Mouse (Mus musculus) limb, embryonic 12.5 days (tissue): Measurements from ENCODE around the gene 1810049J17Rik. TPM values are rescaled to one million over a fixed set of nuclear protein-coding genes. Genes with fewer than 3 reads are reported as not detected.

Source experiments
- ATAC-seq: fragments of 200-750 bp; cut with Nextera tagmentation; 2 replicates; pipeline ENCODE4 v1.8.0; 2017; ENCODE audit warnings: low read depth, moderate TSS enrichment; ENCODE audit not compliant: insufficient number of reproducible peaks, insufficient read depth, low FRiP score, low TSS enrichment
- H3K27ac ChIP-seq: fragments of 300-500 bp; sonication (generic); 2 replicates; pipeline ENCODE4 v1.5.1; 2016; ENCODE audit warnings: mild to moderate bottlenecking, moderate library complexity
- H3K27me3 ChIP-seq: fragments of 300-500 bp; sonication (generic); 2 replicates; pipeline ENCODE4 v1.6.1; 2016; ENCODE audit warnings: mild to moderate bottlenecking, moderate library complexity
- H3K36me3 ChIP-seq: fragments of 300-500 bp; sonication (generic); 2 replicates; pipeline ENCODE4 v1.6.1; 2016; ENCODE audit warnings: mild to moderate bottlenecking, moderate library complexity
- H3K4me1 ChIP-seq: fragments of 300-500 bp; sonication (generic); replicated peaks from 2 replicates; pipeline ENCODE4 v1.6.1; 2016
- H3K4me2 ChIP-seq: fragments of 300-500 bp; sonication (generic); 2 replicates; pipeline ENCODE4 v1.6.1; 2016; ENCODE audit warnings: mild to moderate bottlenecking, moderate library complexity
- H3K4me3 ChIP-seq: fragments of 300-500 bp; sonication (generic); replicated peaks from 2 replicates; pipeline ENCODE4 v1.5.1; 2016; ENCODE audit warnings: mild to moderate bottlenecking
- H3K9ac ChIP-seq: fragments of 300-500 bp; sonication (generic); replicated peaks from 2 replicates; pipeline ENCODE4 v1.6.1; 2016; ENCODE audit warnings: mild to moderate bottlenecking, moderate library complexity
- H3K9me3 ChIP-seq: fragments of 300-500 bp; sonication (generic); 2 replicates; pipeline ENCODE4 v1.6.1; 2016; ENCODE audit warnings: mild to moderate bottlenecking, moderate library complexity
- whole genome bisulfite sequencing: fragments of 180-500 bp; shearing (Covaris S2); methylation state at CpG from one replicate; pipeline ENCODE4 v1.1.7; 2016; 5-methylcytosine and 5-hydroxymethylcytosine counted together
- polyA plus RNA-seq: library from polyadenylated mRNA; unstranded; fragments of >200 nt; fragmentation: Nextera tagmentation; extraction: Ambion mirVana; gene quantifications from 2 replicates; pipeline ENCODE4 v1.2.1, GENCODE M21; 2016

Gene 1810049J17Rik
- polyA plus RNA-seq, 1 experiment from 2014 or later: 0.94 TPM

GRCm38 (mm10) chr15:12321091-12321787, 460 bp downstream of the 1810049J17Rik start, which contains the start of gene Golph3:
TSS of gene Golph3 (plus strand) at chr15:12321450.
- H3K27ac ChIP-seq: peak within 1 kb of the TSS; percentile 95
- peak within 1 kb of the TSS; percentile 99 for H3K4me3 ChIP-seq

GRCm38 (mm10) chr15:12320441-12321090, 1.1 kb downstream of the 1810049J17Rik start:
- H3K4me1 ChIP-seq: peaks cover 15% of the 10 kb centered on the region
- H3K27me3 ChIP-seq: peaks cover 6% of the 10 kb centered on the region
- peak overlapping the region; percentile 68 for H3K4me2 ChIP-seq
- 7% methylated on average over 22 of the region's 22 CpGs for WGBS
- peaks cover 5% of the 10 kb centered on the region; the same call in 1 of the 2 replicates for H3K36me3 ChIP-seq
- no peaks in the 10 kb centered on the region for H3K9me3 ChIP-seq
- H3K9ac ChIP-seq: peak overlapping the region; percentile 98
- no peak; the same call in 1 of the 2 replicates for ATAC-seq
- peak overlapping the region; percentile 99 for H3K4me3 ChIP-seq
- peak overlapping the region; percentile 95 for H3K27ac ChIP-seq

More at GRCm38 (mm10) chr15:12321091-12321787, 460 bp downstream of the 1810049J17Rik start, which contains the start of gene Golph3:
- Histone ChIP-seq H3K9ac (peak within 1 kb of the TSS; percentile 98), H3K27me3 (peaks cover 6% of the 10 kb centered on the region), H3K4me1 (peaks cover 15% of the 10 kb centered on the region), H3K36me3 (peaks cover 11% of the 10 kb centered on the region; the same call in 1 of the 2 replicates), H3K9me3 (no peaks in the 10 kb centered on the region), H3K4me2 (peak within 1 kb of the TSS; percentile 68)
- peak; percentile 88 for ATAC-seq
- WGBS: 0% methylated on average over 73 of the region's 74 CpGs

GRCm38 (mm10) chr15:12319889-12320288, 1.8 kb downstream of the 1810049J17Rik start:
- H3K4me3 ChIP-seq: no peak overlapping the region
- ATAC-seq: no peak
- WGBS: 51% methylated on average over 5 of the region's 5 CpGs
- H3K27me3 ChIP-seq: peaks cover 6% of the 10 kb centered on the region
- H3K27ac ChIP-seq: no peak overlapping the region
- H3K9ac ChIP-seq: no peak overlapping the region
- H3K9me3 ChIP-seq: no peaks in the 10 kb centered on the region
- H3K4me2 ChIP-seq: peak overlapping the region; percentile 68; the same call in 1 of the 2 replicates
- H3K4me1 ChIP-seq: peaks cover 15% of the 10 kb centered on the region
- 0 out of 2 replicates have a peak, but pooled peaks cover 3% of the 10 kb centered on the region for H3K36me3 ChIP-seq

GRCm38 (mm10) chr15:12318451-12318850, 3.2 kb downstream of the 1810049J17Rik start:
- H3K4me3 ChIP-seq: no peak overlapping the region
- WGBS: 84% methylated on average over 8 of the region's 8 CpGs
- H3K4me2 ChIP-seq: no peak overlapping the region
- no peak for ATAC-seq
- H3K9me3 ChIP-seq: no peaks in the 10 kb centered on the region
- H3K9ac ChIP-seq: no peak overlapping the region
- H3K36me3 ChIP-seq: no peaks in the 10 kb centered on the region
- H3K27ac ChIP-seq: no peak overlapping the region
- peaks cover 6% of the 10 kb centered on the region; the same call in 1 of the 2 replicates for H3K4me1 ChIP-seq
- H3K27me3 ChIP-seq: peaks cover 6% of the 10 kb centered on the region

- H3K4me3 ChIP-seq: no peak overlapping the region
- H3K27ac ChIP-seq: no peak overlapping the region
- H3K4me1 ChIP-seq: no peaks in the 10 kb centered on the region
- 80% methylated on average over 5 of the region's 5 CpGs for WGBS
- H3K27me3 ChIP-seq: peaks cover 6% of the 10 kb centered on the region
- H3K9ac ChIP-seq: no peak overlapping the region
- H3K36me3 ChIP-seq: no peaks in the 10 kb centered on the region
- no peaks in the 10 kb centered on the region for H3K9me3 ChIP-seq
- H3K4me2 ChIP-seq: no peak overlapping the region
- ATAC-seq: no peak
These were observed 4.4 kb downstream of the 1810049J17Rik start for GRCm38 (mm10) chr15:12317290-12317689.

- no peak overlapping the region for H3K27ac ChIP-seq
- H3K36me3 ChIP-seq: no peaks in the 10 kb centered on the region
- H3K27me3 ChIP-seq: peaks cover 6% of the 10 kb centered on the region
- no peak overlapping the region for H3K4me3 ChIP-seq
- no peak overlapping the region for H3K9ac ChIP-seq
- no peaks in the 10 kb centered on the region for H3K4me1 ChIP-seq
- H3K9me3 ChIP-seq: no peaks in the 10 kb centered on the region
- H3K4me2 ChIP-seq: no peak overlapping the region
- ATAC-seq: no peak
- WGBS: 69% methylated on average over 2 of the region's 2 CpGs
These were observed 5.7 kb downstream of the 1810049J17Rik start for GRCm38 (mm10) chr15:12315996-12316395.

GRCm38 (mm10) chr15:12314584-12314983, 7.1 kb downstream of the 1810049J17Rik start:
- no peak for ATAC-seq
- Histone ChIP-seq H3K27me3 (no peaks in the 10 kb centered on the region), H3K4me3 (no peak overlapping the region), H3K9me3 (no peaks in the 10 kb centered on the region), H3K9ac (no peak overlapping the region), H3K36me3 (no peaks in the 10 kb centered on the region), H3K4me2 (no peak overlapping the region), H3K27ac (no peak overlapping the region), H3K4me1 (no peaks in the 10 kb centered on the region)
- WGBS: 83% methylated on average over 5 of the region's 5 CpGs

GRCm38 (mm10) chr15:12313255-12313654, 8.4 kb downstream of the 1810049J17Rik start:
- H3K27ac ChIP-seq: no peak overlapping the region
- no peaks in the 10 kb centered on the region for H3K27me3 ChIP-seq
- H3K9me3 ChIP-seq: no peaks in the 10 kb centered on the region
- H3K9ac ChIP-seq: no peak overlapping the region
- no peaks in the 10 kb centered on the region for H3K4me1 ChIP-seq
- H3K4me3 ChIP-seq: no peak overlapping the region
- ATAC-seq: no peak
- H3K36me3 ChIP-seq: no peaks in the 10 kb centered on the region
- WGBS: 9% methylated on average over 1 of the region's 1 CpGs
- no peak overlapping the region for H3K4me2 ChIP-seq

GRCm38 (mm10) chr15:12311465-12311864, 10.2 kb downstream of the 1810049J17Rik start:
- Histone ChIP-seq H3K4me1 (no peaks in the 10 kb centered on the region), H3K36me3 (no peaks in the 10 kb centered on the region), H3K27ac (no peak overlapping the region), H3K27me3 (no peaks in the 10 kb centered on the region), H3K9me3 (no peaks in the 10 kb centered on the region), H3K4me2 (no peak overlapping the region), H3K9ac (no peak overlapping the region), H3K4me3 (no peak overlapping the region)
- 89% methylated on average over 7 of the region's 7 CpGs for WGBS
- no peak for ATAC-seq

- H3K27ac ChIP-seq: no peak overlapping the region
- no peaks in the 10 kb centered on the region for H3K27me3 ChIP-seq
- no peaks in the 10 kb centered on the region for H3K4me1 ChIP-seq
- ATAC-seq: no peak
- no peak overlapping the region for H3K4me3 ChIP-seq
- H3K9ac ChIP-seq: no peak overlapping the region
- no peak overlapping the region for H3K4me2 ChIP-seq
- H3K36me3 ChIP-seq: no peaks in the 10 kb centered on the region
- 84% methylated on average over 4 of the region's 4 CpGs for WGBS
- H3K9me3 ChIP-seq: no peaks in the 10 kb centered on the region
These were observed 11.0 kb downstream of the 1810049J17Rik start for GRCm38 (mm10) chr15:12310676-12311075.

- 83% methylated on average over 5 of the region's 5 CpGs for WGBS
- no peak overlapping the region for H3K27ac ChIP-seq
- no peak for ATAC-seq
These were observed 13.2 kb downstream of the 1810049J17Rik start for GRCm38 (mm10) chr15:12308539-12308938.

More at GRCm38 (mm10) chr15:12308539-12308938, 13.2 kb downstream of the 1810049J17Rik start:
- H3K9me3 ChIP-seq: no peaks in the 10 kb centered on the region
- H3K4me2 ChIP-seq: no peak overlapping the region
- no peaks in the 10 kb centered on the region for H3K36me3 ChIP-seq
- no peaks in the 10 kb centered on the region for H3K4me1 ChIP-seq
- no peak overlapping the region for H3K4me3 ChIP-seq
- no peaks in the 10 kb centered on the region for H3K27me3 ChIP-seq
- H3K9ac ChIP-seq: no peak overlapping the region
